Mouse (Mus musculus): ENCODE data around the gene Nod2.

DNA sequence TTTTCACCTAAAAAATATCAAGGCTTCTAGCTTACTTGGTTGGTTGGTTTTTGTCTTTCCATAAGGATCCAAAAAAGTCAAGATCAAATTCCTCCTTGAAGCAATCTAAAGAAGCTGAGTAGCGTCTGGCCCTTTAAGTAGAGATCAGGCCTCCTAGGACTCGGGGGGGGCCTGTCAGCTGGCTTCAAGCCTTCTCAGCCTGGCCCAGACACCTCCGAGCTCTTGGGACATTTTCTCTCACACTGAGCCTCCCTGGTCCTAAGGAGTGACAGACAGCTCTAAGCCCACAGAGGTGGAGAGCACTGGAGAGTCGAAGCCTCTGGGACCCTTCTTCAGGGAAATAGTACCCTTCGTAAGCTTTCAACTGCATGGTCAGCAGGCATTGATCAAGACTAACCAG, 48.5 kb upstream of the Nod2 start:
- TF ChIP-seq CTCF (IDR thresholded peaks at IDR 0.05; ENCODE audit: control insufficient read depth, insufficient read depth, insufficient read length) = no peak
- TF ChIP-seq MYOD1 (IDR thresholded peaks at IDR 0.05; ENCODE audit: control insufficient read depth, insufficient read length, low read depth) = no peak
- TF ChIP-seq MAX (IDR thresholded peaks at IDR 0.05) = no peak
- TF ChIP-seq USF1 (IDR thresholded peaks at IDR 0.05; ENCODE audit: low read depth) = no peak
- no peak for TF ChIP-seq CEBPB (IDR thresholded peaks at IDR 0.05; ENCODE audit: low read depth)
- no peak for TF ChIP-seq FOSL1 (IDR thresholded peaks at IDR 0.05; ENCODE audit: insufficient read depth, low read length, poor library complexity, severe bottlenecking)
- no peak for TF ChIP-seq MYOG (IDR thresholded peaks at IDR 0.05; ENCODE audit: control insufficient read depth, extremely low read depth, insufficient read length)

Data from C2C12 (cell line).